Mouse (Mus musculus): ENCODE measurements around the gene Gm9780.
"Not testable (repeated sequence)": the region's sequence is repeated elsewhere in the genome, so short reads cannot be mapped to it uniquely, and the experiment has no call there.

GRCm38 (mm10) chr14:26058184-26058583 is 15.7 kb upstream of the Gm9780 start:
- TF ChIP-seq POLR2A (IDR thresholded peaks at IDR 0.05; ENCODE audit: control insufficient read depth, low read depth, low read length); CTCF (IDR thresholded peaks at IDR 0.05; ENCODE audit: control insufficient read depth, insufficient read depth, insufficient replicate concordance, low read depth, low read length): not testable (repeated sequence)

Data from testis, adult 2 months (tissue).